Mouse (Mus musculus) cerebellum, adult 18-20 months (tissue): ENCODE data around the gene Adpgk.

ENCODE experiments used
- DNase-seq, 2 experiments: peaks; one replicate each; pipeline ENCODE4 v3.0.0; 2021

Gene Adpgk

GRCm38 (mm10) chr9:59290957-59291687 lies at the start of gene Adpgk:
Gene Adpgk (plus strand): TSS chr9:59291558.
- DNase-seq = peak; percentile 99 to 100

DNA sequence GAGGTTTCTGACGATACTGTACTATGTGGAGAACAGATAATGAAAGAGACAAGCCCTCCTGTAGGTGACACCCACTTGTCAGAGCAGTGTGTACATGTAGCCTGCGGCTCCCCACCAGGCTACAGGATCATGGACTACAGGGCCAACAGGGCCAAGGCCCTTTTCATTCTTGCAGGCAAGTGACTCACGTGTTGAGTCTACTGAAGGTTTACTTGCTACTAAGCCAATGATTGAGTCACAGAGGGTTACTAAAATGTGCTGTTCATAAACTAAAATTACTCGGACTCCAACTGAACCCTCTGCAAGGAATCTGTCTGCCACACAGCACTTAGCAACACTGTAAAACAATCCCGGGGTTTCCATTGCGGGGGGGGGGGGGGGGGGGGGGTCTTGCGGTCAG lies 46.2 kb upstream of the Adpgk start:
- no peak for DNase-seq

- no peak for DNase-seq
Measured at GRCm38 (mm10) chr9:59246456-59247029, 44.8 kb upstream of the Adpgk start.

DNA sequence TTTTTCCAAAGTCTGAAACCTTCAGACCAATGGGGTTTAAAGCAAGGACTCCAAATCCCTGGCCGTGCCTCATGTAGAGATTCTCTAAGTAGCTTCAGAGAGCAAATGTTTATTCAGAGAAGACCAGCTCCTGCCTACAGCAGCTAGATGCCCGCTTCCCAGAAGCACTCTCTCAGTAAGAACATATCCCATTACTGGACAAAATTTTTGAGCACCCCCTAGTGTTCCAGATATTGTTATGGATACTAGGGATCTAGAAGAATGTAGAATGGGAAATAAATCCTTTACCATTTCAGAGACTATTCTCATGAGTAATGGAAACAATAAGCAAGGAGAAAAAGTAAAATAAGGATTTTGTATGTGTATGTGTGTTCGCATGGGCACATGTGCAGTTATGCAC lies 42.0 kb upstream of the Adpgk start:
- DNase-seq = no peak

GRCm38 (mm10) chr9:59250272-59250671 lies 41.1 kb upstream of the Adpgk start:
- no peak for DNase-seq

GRCm38 (mm10) chr9:59254716-59255421 lies 36.5 kb upstream of the Adpgk start:
- DNase-seq = no peak

GRCm38 (mm10) chr9:59259806-59260454 lies 31.4 kb upstream of the Adpgk start:
- no peak for DNase-seq

GRCm38 (mm10) chr9:59266332-59266731 lies 25.0 kb upstream of the Adpgk start:
- DNase-seq = no peak

GRCm38 (mm10) chr9:59269728-59270127 lies 21.6 kb upstream of the Adpgk start:
- peak; percentile 53 to 68 for DNase-seq

- DNase-seq = no peak
Measured at GRCm38 (mm10) chr9:59271081-59271480, 20.3 kb upstream of the Adpgk start.

DNA sequence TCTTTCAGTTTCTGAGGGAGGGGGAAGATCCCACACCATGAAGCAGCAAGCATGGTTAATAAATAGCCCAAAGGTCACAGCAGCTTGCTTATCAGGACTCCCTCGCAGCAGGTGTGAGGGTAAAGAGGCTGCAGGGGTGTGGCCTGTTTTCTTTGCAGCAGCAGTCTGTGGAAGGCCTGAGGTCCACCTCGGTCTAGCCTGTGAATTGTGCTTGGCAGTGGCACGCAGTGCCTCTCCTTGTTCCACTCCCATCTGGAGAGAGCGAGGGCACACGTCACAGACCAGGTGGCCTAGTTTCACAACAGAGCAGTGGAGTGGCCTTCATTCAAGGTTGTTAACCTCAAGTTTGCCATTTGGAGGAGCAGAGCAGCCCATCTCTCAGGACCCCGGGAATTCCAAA lies 19.6 kb upstream of the Adpgk start:
- DNase-seq = peak in 1 of 2 experiments; percentile 18

- no peak for DNase-seq
Measured at GRCm38 (mm10) chr9:59273199-59273598, 18.2 kb upstream of the Adpgk start.

GRCm38 (mm10) chr9:59274846-59275455 lies 16.4 kb upstream of the Adpgk start:
- DNase-seq = no peak

DNA sequence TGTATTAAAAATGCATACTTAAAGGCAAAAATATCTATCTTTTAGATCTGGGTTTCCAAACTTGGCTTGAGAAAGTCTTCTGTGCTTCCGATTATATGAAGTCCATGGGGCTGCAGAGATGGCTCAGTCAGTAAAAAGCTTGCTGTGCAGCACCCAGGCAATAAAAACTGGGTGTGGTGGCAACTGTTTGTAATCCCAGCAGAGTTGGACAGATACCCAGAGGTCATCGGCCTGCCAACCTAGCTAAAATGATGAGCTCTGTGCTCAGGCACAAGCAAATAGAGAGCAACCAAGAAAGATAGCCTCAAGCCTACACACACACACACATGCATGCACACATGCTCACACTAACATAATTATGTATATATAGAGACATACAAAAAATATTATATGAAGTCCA lies 13.2 kb upstream of the Adpgk start:
- DNase-seq = no peak

DNA sequence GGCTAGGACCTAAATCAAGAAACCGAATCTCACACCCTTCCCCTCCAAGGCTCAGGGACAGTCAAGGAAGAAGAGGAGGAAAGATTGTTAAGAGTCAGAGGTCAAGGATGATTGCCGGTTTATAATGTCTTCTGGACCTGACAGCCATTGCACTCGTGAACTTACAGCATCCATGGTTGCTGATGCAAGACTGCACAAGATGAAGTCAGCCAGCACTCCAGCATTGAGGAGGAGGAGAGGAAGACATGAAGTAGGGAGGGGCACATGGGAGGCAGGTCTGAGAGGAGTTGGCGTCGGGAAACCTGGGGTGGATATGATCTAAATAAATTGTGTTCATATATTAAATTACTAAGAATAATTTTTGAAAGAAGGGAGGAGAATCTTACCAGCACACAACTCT lies 12.7 kb upstream of the Adpgk start:
- DNase-seq = no peak

DNA sequence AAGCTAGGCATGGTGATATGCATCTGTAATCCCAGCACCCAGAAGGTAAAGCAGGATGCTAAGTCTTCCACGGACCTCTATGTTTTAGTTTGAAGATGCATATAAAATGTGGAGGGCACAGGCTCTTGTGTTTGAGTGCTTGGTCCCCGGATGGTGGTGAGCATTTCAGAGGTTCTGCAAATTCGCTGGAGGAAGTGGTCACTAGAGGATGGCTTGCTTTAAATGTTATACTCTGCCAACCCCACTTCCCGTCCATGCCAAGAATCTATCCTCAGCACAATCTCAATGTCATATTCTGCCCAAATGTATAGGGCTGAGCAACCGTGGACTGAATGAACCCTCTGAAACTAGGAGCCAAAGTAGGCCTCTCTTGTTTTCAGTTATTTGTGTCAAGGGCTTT lies 10.5 kb upstream of the Adpgk start:
- DNase-seq = no peak

DNA sequence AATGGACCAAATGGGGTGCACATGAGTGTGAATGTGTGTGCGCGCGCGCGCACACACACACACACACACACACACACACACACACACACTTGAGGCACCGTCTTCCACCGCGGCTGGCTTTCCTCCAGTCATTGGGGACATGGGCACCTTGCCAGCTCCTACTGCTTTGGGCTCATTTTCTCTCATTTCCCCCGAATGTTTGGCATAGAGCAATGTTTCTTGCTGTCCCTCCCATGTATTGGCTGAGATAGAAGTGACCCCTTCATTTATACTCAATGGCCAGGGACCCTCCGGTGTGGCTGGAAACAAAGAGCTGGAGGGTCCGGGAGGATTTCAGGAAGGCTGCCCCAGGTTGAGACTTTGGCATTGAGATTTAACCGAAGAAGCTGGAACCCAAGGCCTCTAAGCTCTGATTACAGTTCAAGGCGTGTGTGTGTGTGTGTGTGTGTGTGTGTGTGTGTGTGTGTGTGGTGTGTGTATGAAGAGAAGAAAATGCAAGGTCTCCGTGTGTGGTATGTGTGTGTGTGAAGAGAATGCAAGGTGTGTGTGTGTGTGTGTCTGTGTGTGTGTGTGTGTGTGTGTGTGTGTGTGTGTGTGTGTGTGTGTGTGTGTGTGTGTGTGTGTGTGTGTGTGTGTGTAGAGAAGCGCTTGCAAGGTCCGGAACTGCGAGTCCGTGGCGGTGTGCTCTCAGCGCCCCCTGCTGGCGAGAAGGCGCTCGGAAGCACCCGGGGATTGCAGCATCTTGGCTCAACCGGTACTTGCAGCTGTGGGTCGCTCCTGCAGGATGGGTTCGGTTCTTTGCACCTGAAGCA lies 9.3 kb upstream of the Adpgk start:
- peak; percentile 76 to 89 for DNase-seq

GRCm38 (mm10) chr9:59282683-59282986 lies 8.7 kb upstream of the Adpgk start:
- DNase-seq = no peak

DNA sequence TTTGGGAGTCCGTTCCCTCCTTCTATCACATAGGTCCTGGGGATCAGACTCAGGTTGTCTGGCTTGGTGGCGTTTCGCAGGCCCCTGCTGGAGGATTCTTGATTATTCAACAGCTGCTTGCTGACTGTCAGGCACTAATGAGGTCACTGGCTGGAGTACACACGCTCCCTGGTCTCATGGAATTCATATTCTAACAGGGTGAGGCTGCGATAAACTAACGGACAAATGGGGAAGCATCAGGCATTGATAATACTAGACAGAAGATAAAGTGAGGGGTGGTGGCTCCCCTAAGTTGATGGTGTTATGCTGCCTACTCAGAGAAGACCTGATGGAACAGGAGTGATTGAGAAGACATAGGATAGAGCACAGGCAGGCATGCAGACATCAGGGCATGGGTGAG lies 5.7 kb upstream of the Adpgk start:
- no peak for DNase-seq

DNA sequence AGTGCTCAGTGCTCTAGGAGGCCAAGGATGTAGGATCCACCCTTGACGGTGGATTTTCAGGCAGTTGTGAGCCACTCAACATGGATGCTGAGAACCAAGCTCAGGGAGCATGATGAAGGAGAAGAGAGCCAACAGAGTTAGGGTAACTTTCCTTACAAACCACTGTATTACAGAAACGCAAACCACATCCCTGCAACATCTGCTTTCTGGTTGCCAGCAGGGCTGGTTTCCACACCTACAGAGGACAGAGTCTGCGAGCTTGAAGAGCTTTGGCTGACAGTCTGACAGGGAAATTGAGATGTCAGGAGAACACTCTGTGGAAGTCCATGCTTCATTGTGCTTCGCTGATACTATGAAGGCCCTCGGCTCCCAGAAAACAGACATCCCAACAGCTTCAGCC lies 3.3 kb upstream of the Adpgk start:
- no peak for DNase-seq

GRCm38 (mm10) chr9:59288685-59289410 lies 2.5 kb upstream of the Adpgk start:
- DNase-seq = no peak
